ENCODE assay signal across 20 mouse cellular contexts in genomic region chr9:54857474-54857873, GRCm38 (mm10). TPM values are rescaled to one million over a fixed set of nuclear protein-coding genes. Genes with fewer than 3 reads are reported as not detected.
"Had no signal": no experiment of that assay in that cellular context is flagged by ENCODE, and none has a peak within 500 bp of the region (broad histone marks: within the 10 kb centered on the region; RNA-seq: fewer than 3 reads in every experiment).

No protein-coding gene starts in this region.

- H3K9ac ChIP-seq: lung, embryonic 14.5 days; midbrain, embryonic 12.5 days; neural tube, embryonic 13.5 days; neural tube, embryonic 15.5 days had no signal

- H3K4me3 ChIP-seq: midbrain, embryonic 10.5 days; midbrain, embryonic 12.5 days; neural tube, embryonic 13.5 days; neural tube, embryonic 15.5 days had no signal

- H3K27me3 ChIP-seq: midbrain, embryonic 12.5 days; neural tube, embryonic 13.5 days; neural tube, embryonic 15.5 days had no signal

- H3K9me3 ChIP-seq: midbrain, embryonic 10.5 days; midbrain, embryonic 12.5 days; neural tube, embryonic 13.5 days; neural tube, embryonic 15.5 days had no signal

- H3K36me3 ChIP-seq: midbrain, embryonic 10.5 days; midbrain, embryonic 12.5 days; neural tube, embryonic 13.5 days; neural tube, embryonic 15.5 days had no signal

- H3K27ac ChIP-seq: midbrain, embryonic 10.5 days; midbrain, embryonic 12.5 days; neural tube, embryonic 13.5 days; neural tube, embryonic 15.5 days had no signal

- H3K4me2 ChIP-seq: lung, embryonic 14.5 days; midbrain, embryonic 12.5 days; neural tube, embryonic 13.5 days; neural tube, embryonic 15.5 days had no signal

- DNase-seq: lung, adult 18-20 months; lung, embryonic 14.5 days; lung, postnatal 10 days; lung, postnatal 4 days; midbrain, embryonic 14.5 days; retina, postnatal 1 day; right cerebral cortex, adult 18-20 months; right cerebral cortex, postnatal 25 days; right cerebral cortex, postnatal 4 days; spleen, adult 18-20 months; thymus, adult 18-20 months; thymus, postnatal 14 days; thymus, postnatal 36 days had no signal

- ATAC-seq: midbrain, embryonic 16.5 days had no signal

- H3K4me1 ChIP-seq: neural tube, embryonic 15.5 days had no signal

RNA-seq across cellular contexts. Expression of gene Hykk, which starts 59.6 kb away (rescaled TPM):
- total RNA-seq: megakaryocyte-erythroid progenitor cell, adult 5-6 weeks; monocyte, adult 5-6 weeks had no signal
